Mouse (Mus musculus) ES-Bruce4 (cell line): ENCODE measurements around the gene Kif1c.

Experiments
- CTCF ChIP-seq: IDR thresholded peaks from one replicate; pipeline ENCODE4 v1.8.1; 2011; ENCODE audit warnings: low read depth, low read length
- EP300 ChIP-seq: IDR thresholded peaks from 2 replicates; pipeline ENCODE4 v1.6.1; 2011; ENCODE audit warnings: low read depth, low read length; ENCODE audit not compliant: insufficient read depth
- POLR2A ChIP-seq: IDR thresholded peaks from one replicate; pipeline ENCODE4 v1.8.1; 2011; ENCODE audit warnings: low read length; ENCODE audit not compliant: insufficient read depth

DNA sequence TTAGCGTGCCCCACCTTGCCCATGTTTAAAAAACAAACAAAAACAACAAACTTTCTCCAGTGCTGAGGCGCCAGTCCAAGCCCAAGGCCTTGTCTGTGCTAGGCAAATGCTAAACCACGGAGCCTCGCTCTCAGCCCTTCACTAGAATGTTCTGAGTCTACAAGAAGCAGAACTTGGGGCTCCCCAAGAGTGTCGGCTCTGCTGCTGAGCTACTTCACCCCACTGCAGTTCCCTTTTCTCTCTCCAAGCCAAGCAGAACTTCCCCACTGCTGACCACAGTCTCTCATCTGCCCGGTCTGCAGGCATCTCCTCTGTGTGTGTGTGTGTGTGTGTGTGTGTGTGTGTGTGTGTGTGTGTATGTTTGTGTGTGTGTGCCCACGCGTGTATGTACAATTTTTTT lies 20.5 kb upstream of the Kif1c start:
- no peak for TF ChIP-seq CTCF
- no peak for TF ChIP-seq POLR2A
- no peak for TF ChIP-seq EP300
